Mouse (Mus musculus): ENCODE measurements around the gene Dnase2a.
"Not testable (repeated sequence)": the region's sequence is repeated elsewhere in the genome, so short reads cannot be mapped to it uniquely, and the experiment has no call there.

Gene Dnase2a

DNA sequence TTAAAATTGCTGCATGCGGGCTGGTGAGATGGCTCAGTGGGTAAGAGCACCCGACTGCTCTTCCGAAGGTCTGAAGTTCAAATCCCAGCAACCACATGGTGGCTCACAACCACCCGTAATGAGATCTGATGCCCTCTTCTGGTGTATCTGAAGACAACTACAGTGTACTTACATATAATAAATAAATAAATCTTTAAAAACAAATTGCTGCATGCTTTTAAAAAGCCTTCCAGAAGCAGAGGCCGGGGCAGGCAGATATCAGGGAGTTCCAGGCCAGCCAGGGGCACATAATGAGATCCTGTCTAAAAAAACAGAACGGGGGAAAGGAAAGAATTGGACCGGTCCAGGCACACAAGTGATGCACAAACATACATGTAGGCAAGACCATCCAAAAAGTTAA lies 381 bp upstream of the Dnase2a start:
- DNase-seq (ENCODE audit: low read depth, low spot score): not testable (repeated sequence)

DNA sequence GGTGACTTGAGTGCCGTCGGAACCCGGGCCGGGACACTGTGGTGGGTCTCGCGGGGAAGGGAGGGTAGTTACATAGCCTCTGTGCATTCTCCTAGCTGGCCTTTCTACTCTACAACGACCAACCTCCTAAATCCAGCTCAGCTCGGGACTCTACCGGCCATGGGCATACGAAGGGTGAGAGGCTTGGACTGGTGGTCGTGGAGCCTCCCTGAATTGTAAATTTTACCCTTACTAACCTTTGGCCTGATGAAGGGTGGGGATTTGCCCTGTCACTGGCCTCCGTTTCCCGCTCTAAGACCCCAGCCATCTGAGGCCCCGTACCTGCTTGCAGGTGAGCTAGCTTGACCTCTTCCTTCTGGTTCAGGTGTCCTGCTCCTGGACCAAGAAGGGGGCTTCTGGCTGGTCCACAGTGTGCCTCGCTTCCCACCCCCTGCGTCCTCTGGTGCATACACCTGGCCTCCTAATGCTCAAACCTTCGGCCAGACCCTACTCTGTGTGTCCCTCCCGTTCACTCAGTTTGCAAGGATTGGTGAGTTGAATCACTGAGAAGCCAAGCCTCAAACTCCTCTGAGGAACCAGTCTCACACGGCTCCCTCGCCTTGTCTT lies 905 bp downstream of the Dnase2a start:
- no peak for DNase-seq (ENCODE audit: low read depth, low spot score)

DNA sequence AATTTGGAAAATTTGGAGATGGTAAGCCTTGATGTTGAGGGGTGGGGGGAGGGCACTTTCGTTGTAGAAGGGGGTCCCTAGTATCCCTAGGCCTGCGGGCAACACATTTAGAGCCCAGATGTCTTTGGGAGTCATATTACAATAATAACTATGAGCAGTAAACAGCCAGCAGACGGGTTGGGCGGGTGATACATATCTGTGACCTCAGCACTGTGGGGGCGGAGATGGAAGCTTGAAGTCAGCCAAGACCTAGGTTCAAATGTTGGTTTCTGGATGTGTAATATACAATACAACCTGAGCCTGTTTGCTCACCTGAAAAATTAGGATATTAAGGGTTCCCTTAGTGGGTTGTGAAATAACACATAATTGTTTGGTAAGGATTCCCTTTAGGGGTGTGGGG lies 1.6 kb downstream of the Dnase2a start:
- peak; percentile 67 for DNase-seq (ENCODE audit: low read depth, low spot score)

DNA sequence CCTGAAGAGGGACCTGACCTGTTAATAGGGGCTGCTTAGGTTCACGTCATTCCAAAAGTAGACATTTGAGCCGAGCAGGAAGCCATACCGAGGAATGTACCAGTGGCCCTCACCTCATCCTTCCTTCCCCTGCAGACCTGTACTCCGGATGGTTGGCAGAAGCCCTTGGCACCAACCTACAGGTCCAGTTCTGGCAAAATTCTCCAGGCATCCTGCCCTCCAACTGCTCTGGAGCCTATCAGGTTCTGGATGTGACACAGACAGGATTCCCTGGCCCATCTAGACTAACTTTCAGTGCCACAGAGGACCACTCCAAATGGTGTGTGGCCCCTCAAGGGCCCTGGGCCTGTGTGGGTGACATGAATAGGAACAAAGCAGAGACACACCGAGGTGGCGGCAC lies 2.2 kb downstream of the Dnase2a start:
- DNase-seq (ENCODE audit: low read depth, low spot score): no peak

DNA sequence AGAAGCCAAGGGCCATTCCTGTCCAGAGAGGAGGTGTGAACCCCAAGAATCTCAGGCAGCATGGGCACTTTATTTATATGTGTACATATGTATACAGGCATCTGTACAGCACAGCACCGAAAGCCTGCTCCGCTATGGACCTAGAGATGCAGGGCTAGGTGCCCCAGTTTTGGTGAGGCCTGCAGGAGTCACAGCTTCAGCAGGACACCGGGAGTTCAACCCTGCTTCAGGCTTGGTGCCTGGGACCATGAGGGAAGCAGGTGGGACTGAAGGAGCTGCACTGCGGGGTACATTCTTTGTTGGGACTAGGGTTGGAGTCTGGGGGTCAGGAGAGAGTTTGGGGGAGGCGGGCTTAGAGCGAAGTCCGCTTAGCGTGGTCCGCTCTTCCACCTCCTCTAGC lies 3.5 kb downstream of the Dnase2a start:
- no peak for DNase-seq (ENCODE audit: low read depth, low spot score)

DNA sequence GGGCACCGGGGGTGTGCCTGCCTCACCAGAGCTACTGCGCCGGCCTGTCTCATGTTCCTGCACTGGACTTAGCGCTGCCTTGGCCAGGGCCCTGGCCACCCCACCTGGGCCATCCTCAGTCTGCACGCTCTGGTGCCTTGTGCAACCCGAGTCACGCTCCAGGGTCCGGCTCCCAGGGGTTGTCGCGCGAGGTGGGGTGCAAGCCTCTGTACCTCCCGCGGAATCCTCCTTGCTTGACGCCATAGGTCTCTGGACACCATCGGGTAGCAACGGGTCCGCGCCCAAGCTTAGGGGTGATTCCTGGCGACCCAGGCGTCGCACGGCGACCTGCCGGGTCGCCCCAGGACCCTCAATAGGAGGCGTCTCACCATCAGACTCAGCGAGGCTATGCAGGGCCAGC lies 4.0 kb downstream of the Dnase2a start:
- DNase-seq (ENCODE audit: low read depth, low spot score): no peak

DNA sequence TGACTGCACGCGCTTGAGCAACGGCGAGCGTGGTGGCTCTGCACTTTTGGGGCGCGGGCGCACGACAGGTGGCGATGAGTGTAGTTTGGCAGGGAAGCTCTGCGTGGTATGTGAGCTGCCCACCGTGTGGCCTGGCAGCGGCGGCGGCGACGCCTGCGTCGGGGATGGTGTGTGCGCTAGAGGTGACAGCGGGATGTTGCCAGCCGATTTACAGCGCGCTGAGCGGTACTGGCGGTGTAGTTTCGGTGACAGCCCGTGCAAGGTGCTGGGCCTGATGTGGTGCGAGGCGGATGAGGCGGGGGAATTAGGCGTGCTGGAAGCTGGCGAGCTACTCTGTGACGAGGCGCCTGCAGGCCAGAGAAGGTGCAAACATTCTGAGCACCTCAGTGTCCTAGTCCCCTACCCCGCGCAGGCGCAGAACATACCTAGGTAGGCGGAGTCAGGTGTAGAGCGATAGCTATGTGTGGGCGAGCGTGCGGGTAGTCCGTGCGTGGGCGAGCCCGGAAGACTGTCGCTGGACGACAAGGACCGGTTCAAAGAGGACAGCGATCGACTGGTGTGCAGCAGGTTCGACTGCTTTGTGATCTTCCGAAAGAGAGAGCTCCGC lies 4.6 kb downstream of the Dnase2a start:
- no peak for DNase-seq (ENCODE audit: low read depth, low spot score)

DNA sequence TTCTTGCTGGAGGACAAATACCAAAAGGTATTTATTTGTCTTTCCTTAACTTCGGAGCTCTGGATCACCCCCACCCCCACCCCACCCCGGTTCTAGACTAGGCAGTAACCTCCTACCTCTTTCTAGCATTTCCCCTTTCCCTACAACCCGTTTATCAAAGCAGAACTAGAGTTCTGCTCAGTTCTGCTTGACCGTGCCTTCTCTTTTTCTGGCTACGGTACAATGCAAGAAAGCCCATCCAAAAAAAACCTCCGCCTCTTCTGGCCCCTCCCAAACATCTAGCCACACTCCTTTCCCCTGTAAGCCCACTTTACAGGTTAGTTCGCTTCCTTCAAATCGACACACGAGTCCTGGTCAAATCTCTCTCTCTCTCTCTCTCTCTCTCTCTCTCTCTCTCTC lies 5.1 kb downstream of the Dnase2a start:
- DNase-seq (ENCODE audit: low read depth, low spot score): no peak

DNA sequence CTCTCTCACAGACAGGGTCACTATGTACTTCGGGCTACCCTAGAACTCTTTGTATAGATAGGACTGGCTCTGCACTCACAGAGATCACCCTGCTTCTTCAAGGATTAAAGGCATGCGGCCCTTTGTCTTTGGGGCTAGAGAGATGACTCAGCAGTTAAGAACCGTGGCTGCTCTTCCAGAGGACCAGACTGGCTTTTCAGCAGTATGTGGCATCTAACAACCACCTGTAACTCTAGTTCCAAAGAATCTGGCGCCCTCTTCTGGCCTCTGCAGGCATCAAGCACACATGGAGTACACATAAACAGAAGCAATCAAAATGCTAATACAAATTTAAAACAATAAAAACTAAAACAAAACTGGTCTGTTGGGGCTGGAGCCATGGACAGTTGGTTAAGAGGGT lies 5.6 kb downstream of the Dnase2a start:
- peak; percentile 58 for DNase-seq (ENCODE audit: low read depth, low spot score)

DNA sequence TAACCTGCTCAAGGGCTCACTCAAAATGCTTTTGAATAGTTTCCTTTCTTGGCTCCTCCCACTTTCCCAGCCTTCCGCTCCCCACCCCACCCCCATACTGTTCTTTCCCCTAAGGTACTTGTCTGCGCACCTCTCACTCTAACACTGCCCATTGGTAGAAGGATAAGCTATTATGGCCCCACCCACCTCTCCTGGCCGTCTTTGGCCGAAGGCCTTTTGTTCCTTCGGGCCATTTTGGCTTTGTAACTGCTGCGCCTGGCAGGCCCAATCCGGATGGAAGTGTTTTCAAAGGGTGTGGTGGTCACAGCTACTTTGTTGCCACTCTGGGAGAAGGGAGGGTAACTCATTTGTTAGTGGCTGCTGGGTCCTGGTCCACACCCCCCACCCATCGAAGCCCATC lies 6.9 kb downstream of the Dnase2a start:
- no peak for DNase-seq (ENCODE audit: low read depth, low spot score)

DNA sequence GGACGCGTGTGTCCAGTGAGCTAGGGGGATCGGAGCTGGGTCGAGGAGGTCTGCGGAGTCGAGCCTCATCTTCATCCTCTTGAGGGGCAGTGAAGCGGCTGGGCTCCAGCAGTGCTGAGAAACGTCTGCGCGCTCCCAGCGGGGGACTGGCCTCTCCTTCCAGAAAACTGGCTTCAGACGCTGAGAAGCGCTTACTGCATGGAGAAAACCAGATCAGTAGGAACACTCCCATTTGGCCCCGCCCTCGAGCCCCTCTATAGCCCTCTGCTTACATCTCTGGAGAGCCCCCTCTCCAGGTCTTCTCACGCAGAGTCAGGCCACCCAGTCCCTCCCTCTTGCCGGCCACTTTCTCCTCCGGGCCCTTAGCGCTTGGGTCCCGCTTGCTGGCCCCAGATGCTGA lies 9.4 kb downstream of the Dnase2a start:
- DNase-seq (ENCODE audit: low read depth, low spot score): no peak

DNA sequence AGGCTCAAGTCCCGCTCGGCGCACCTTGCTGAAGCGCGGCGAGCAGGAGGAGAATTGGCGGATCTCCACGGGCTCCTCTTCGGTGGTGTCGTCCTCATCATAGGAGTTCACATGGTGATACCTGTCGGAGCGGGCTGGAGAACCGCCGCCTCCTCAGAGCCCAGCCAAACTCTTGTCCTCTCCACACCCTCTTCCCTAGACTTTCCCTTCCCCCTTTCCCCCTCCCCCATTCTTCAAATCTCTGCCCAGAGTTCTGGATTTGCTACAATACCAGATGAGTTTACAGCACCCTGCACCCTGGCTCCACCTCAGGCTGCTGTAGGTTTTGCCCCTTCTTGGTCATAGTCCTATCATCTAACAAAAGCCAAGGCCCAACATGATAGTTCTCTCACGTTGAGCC lies 10.3 kb downstream of the Dnase2a start:
- no peak for DNase-seq (ENCODE audit: low read depth, low spot score)

DNA sequence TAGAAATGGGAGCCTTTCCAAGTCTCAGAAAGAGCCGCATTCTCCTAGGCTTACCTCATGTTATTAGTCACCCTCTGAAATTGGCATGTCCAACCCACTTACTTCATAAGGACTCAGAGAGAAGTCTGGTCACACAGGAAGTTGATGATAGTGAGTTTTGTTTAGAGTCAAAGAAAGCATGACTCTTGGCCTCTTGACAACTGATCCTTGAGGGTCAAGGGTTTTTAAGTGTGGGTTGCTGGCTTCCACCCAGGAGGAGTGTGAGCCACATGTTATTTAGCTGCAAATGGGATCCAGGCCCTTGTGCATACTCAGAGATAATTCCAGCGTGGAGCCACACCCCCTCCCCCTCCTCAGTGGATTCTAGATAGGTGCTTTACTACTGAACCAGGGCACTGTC lies 13.2 kb downstream of the Dnase2a start:
- peak; percentile 92 for DNase-seq (ENCODE audit: low read depth, low spot score)

DNA sequence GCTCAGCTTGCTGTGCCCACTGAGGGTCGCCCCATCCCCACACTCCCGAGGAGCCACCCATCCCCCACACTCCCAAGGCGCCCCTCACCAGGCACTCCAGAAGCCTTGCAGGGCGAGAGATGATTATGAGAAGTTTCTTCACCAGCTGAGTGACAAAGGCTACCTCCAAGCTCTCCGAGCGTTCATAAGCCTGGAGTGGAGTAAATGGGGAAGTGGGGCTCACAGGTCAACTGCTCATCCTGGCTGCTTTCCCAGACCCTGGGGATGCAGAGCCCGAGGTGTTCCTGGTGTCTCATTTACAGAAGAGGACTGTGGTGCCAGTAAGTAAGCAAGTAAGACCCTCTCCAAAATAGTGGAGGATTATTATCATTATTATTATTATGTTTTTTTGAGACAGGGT lies 17.2 kb downstream of the Dnase2a start:
- no peak for DNase-seq (ENCODE audit: low read depth, low spot score)

DNA sequence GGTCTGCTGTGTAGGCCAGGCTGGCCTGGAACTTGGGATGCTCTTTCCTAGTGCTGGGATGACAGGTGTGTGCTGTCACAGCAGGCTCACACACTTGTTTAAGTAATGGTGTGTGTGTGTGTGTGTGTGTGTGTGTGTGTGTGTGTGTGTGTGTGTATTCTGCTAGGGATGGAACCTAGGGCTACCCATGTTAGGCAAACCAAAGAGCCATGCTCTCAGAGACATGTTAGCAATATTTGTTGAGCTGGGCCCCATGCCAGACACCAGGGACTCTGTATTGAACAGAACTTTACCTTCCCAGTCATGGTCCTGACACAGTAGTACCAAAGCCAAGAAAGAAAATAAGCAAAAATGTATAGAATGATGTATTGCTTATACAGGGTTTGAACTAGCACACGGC lies 19.2 kb downstream of the Dnase2a start:
- DNase-seq (ENCODE audit: low read depth, low spot score): no peak

DNA sequence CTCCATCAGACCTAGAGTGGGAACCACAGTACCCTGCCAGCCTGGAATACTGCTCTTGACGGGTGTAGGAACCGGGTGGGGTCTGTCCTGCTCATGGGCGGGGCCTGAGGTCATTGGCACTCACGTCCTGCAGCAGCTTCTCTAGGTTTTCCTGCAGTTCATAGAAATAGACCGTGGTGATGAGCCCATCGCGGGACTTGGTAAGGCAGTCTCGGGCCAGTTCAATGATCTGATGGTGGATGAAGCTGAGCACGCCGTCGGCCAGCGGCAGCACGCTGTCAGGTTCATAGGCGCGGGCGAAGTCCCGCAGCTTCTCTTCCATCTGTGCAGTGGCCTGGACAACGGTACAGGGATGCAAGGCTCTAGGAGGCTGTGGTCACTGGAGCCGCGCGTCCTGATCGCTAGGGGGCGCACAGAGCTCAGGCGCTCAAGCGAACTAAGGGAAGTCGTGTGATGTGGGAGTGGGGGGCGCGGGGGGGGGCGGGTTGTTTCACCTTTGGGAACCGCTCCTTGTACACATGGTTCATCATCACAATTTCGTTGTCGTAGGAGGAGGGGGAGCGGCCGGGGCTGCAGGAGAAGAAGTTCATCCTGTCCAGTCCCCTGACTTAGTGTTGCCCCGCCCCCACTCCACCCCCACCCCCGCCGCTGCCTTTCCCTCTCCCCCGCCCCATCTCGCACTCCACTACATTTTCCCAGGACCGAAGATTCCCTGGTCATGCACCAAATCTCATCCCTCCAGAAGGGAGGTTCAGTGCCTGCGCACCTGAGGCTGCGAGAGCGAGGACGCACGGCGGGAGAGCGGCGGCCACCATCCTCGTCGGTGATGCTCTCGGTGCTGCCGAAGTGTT lies 20.3 kb downstream of the Dnase2a start:
- DNase-seq (ENCODE audit: low read depth, low spot score): peak; percentile 72

DNA sequence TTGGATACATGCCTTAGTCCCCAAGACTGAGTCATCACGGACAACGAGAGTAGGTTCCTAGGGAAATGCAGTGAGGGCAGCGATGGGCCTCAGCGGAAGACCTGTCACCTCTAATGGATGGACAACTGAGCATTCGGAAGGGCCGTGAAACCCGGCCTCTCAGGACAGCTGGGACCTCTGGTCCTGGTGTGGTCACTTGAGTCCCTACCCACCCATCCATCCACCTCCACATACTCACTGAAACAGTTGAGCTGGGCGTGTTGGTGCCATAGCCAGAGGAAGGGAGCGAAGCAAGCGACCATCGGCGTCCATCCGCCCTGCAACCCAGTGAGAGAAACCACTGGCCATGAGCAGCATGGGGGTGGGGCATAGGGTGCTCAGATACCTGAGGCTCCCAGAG lies 22.2 kb downstream of the Dnase2a start:
- no peak for DNase-seq (ENCODE audit: low read depth, low spot score)

DNA sequence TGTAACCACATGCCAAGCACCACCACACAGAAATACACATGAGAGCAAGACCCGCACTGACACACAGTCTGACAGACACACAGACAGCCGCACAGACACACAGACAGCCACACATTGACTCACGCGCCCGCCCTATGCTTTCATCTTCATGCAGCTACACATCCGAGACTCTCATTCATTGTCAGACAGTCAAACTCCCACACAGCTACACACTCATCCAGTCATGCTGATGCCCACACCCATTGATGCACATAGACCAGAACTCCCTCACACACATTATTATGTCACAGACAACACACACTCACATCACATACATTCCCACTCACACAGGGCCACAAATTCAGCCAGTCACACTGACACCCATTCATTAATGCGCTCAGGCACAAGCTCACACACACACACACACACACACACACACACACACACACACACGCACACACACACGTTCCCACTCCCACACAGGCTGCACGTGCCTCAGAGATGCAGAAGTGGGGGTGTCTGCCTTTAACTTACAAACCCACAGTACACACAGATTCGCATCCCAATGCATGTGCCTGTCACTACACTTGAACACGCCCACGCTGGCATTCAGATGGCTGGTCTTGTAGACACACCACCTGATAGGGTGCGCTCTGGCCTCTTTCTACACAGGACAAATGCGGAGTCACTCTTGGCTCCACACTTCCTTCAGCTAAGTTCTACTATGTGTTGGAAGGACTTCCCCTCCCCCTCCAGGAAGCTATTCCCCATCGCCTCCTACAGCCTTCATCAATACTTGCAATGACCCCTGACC lies 25.6 kb downstream of the Dnase2a start:
- DNase-seq (ENCODE audit: low read depth, low spot score): no peak

DNA sequence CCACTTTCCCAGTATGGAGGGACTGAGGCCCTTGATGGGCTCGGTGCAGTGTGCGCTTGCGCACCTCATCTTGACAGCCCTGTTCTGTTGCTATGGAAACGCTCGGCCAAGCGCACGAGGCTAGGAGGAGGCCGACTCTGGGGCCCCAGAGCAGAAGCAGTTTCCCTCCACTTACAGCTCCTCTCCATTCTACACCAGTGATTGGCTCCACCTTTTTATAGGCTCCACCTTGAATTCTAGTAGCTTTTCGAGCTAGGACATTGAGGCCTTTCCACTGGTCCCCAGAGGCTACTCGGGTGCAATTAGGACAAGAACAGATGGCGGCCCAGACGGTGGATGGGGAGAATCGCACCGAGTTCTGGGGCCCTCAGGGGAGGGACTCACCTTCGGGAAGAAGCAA lies 26.5 kb downstream of the Dnase2a start:
- no peak for DNase-seq (ENCODE audit: low read depth, low spot score)

DNA sequence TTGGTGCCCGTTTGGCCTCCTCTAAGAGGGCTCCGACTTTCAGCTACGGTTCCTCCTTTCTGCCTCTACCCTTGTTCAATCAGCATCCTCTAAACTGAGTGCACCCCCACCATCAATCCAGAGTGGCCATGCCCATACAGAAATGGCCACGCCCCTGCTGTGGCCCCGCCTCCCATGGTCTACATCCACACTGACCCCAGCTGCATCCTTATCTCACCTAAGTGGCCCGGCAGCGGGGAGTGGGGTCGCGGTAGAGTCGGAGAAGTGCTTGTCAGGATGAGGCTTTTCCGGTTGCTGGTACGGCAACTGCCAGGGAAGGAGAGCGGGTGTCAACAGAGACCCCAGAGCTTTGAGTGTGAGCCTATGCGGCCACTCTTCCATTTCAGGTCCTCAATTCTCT lies 27.1 kb downstream of the Dnase2a start:
- no peak for DNase-seq (ENCODE audit: low read depth, low spot score)

DNA sequence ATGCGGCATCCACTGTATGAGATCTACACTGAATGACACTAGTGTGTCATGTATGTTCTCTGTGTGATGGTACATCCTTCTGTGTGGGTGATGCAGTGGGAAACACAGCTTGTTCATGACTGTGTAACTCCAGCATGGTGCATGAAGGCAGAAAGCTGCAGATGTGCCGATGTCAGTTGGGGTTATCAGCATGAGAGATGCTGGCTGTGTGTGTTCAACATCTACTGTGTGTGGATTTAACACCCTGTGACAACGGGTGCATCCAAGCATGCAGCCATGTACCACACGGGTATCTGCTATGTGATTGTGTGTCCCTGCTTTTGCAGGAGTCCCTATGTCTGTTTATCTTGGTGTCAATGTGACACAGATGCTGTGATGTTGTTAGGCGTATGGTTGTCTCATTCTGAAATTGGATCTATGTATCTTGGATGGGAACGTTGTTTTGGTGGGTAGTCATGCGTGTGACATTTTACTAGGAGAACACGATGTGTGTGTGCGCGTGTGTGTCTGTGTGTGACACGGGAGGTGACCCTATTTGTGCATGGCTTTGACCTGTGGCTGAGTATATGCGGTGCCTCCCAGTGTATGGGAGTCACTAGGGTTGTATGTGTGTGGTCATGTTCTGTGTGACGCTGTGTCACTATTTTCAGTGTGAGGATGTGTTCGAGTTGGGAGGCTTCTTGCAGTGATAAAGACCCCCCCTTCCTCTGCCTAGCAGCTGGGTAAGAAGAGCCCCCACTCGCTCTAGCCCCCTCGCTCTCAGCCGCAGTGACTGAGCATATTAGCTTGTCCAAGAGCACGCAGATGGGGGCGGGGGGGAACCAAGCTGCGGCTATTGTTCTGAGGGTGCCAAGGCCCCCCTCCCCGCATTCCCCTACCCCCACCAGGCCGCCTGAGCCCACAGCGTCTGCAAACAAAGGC lies 27.9 kb downstream of the Dnase2a start:
- no peak for DNase-seq (ENCODE audit: low read depth, low spot score)
